Mouse (Mus musculus) liver, embryonic 14.5 days (tissue): ENCODE measurements around the gene Gata2.

Experiments
- CTCF ChIP-seq: IDR thresholded peaks from 2 replicates; pipeline ENCODE4 v1.5.1; 2016; ENCODE audit warnings: antibody characterized with exemption, low read depth, control low read depth
- EP300 ChIP-seq: IDR thresholded peaks from 2 replicates; pipeline ENCODE4 v1.6.1; 2016; ENCODE audit warnings: antibody characterized with exemption, low read depth

DNA sequence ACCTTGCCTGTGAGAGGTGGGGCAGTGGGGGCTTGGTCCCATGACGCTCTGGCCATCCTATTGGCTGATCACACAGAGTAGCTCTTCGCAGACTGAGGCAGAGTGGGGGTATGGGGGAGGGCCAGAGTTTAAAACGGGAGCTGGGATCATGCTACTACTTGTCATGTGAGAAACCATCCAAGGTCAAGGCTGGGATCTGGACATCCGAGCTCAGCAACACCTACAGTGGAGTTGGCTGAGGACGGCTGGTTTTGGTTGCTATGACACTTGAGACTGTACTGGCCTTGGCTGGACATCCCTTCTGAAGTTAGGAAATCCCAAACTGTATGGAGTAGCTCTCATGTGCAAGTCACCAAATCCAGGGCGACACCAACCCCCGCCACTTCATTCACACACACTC is 38.1 kb downstream of the Gata2 start:
- no peak for TF ChIP-seq CTCF
- TF ChIP-seq EP300: no peak
